Mouse (Mus musculus): ENCODE results near the gene Gins3. TPM values are rescaled to one million over a fixed set of nuclear protein-coding genes. Genes with fewer than 3 reads are reported as not detected.

Gene Gins3
- polyA plus RNA-seq, 1 experiment, result 1.3 TPM

GRCm38 (mm10) chr8:95648251-95648650, 15.0 kb downstream of the Gins3 start:
- no peaks in the 10 kb centered on the region for H3K4me1 ChIP-seq (ENCODE audit: control insufficient read depth, insufficient read depth, low read length)
- H3K27ac ChIP-seq (ENCODE audit: control insufficient read depth, insufficient read depth, low read depth, low read length), result no peak overlapping the region
- H3K4me3 ChIP-seq (ENCODE audit: control insufficient read depth, low read depth, low read length), result no peak overlapping the region
- H3K36me3 ChIP-seq (ENCODE audit: control insufficient read depth, insufficient read depth, low read length), result no peaks in the 10 kb centered on the region
- H3K27me3 ChIP-seq (ENCODE audit: control insufficient read depth, insufficient read depth, low read length), result no peaks in the 10 kb centered on the region
- TF ChIP-seq POLR2A (IDR thresholded peaks at IDR 0.05; ENCODE audit: control insufficient read depth, low read depth, low read length), result no peak
- no peak for TF ChIP-seq CTCF (IDR thresholded peaks at IDR 0.05; ENCODE audit: control insufficient read depth, insufficient read depth, insufficient replicate concordance, low read depth, low read length)

DNA sequence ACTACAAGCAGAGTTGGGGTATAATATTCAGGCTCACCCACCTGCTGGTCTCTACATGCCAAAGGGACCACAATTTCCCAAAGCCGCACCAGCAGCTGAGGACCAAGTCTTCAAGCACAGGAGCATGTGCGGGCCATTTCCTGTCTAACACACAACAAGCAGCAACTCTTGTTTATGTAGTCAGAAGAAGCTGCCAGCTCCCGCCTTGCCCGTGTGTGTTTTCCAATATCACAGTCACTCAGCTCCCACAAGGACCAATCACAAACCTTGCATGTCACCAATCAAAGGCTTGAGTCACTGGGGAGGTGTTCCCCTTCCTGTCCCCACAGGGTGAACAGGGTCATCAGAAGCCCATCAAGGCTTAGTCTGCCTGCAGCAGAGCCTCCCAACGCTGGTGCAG, 20.1 kb downstream of the Gins3 start:
- H3K36me3 ChIP-seq (ENCODE audit: control insufficient read depth, insufficient read depth, low read length), result no peaks in the 10 kb centered on the region
- H3K4me3 ChIP-seq (ENCODE audit: control insufficient read depth, low read depth, low read length), result no peak overlapping the region
- no peaks in the 10 kb centered on the region for H3K4me1 ChIP-seq (ENCODE audit: control insufficient read depth, insufficient read depth, low read length)
- TF ChIP-seq POLR2A (IDR thresholded peaks at IDR 0.05; ENCODE audit: control insufficient read depth, low read depth, low read length) (no peak), CTCF (IDR thresholded peaks at IDR 0.05; ENCODE audit: control insufficient read depth, insufficient read depth, insufficient replicate concordance, low read depth, low read length) (no peak)
- H3K27me3 ChIP-seq (ENCODE audit: control insufficient read depth, insufficient read depth, low read length), result no peaks in the 10 kb centered on the region
- H3K27ac ChIP-seq (ENCODE audit: control insufficient read depth, insufficient read depth, low read depth, low read length), result no peak overlapping the region

GRCm38 (mm10) chr8:95655831-95656230, 22.6 kb downstream of the Gins3 start:
- TF ChIP-seq POLR2A (IDR thresholded peaks at IDR 0.05; ENCODE audit: control insufficient read depth, low read depth, low read length), result no peak
- no peak for TF ChIP-seq CTCF (IDR thresholded peaks at IDR 0.05; ENCODE audit: control insufficient read depth, insufficient read depth, insufficient replicate concordance, low read depth, low read length)
- H3K27ac ChIP-seq (ENCODE audit: control insufficient read depth, insufficient read depth, low read depth, low read length), result no peak overlapping the region
- H3K4me1 ChIP-seq (ENCODE audit: control insufficient read depth, insufficient read depth, low read length), result peaks cover 2% of the 10 kb centered on the region; the same call in 1 of the 2 replicates
- no peak overlapping the region for H3K4me3 ChIP-seq (ENCODE audit: control insufficient read depth, low read depth, low read length)
- no peaks in the 10 kb centered on the region for H3K27me3 ChIP-seq (ENCODE audit: control insufficient read depth, insufficient read depth, low read length)
- H3K36me3 ChIP-seq (ENCODE audit: control insufficient read depth, insufficient read depth, low read length), result no peaks in the 10 kb centered on the region

GRCm38 (mm10) chr8:95656316-95657002, 23.2 kb downstream of the Gins3 start:
- peaks cover 2% of the 10 kb centered on the region; the same call in 1 of the 2 replicates for H3K4me1 ChIP-seq (ENCODE audit: control insufficient read depth, insufficient read depth, low read length)
- no peak overlapping the region for H3K4me3 ChIP-seq (ENCODE audit: control insufficient read depth, low read depth, low read length)
- H3K27ac ChIP-seq (ENCODE audit: control insufficient read depth, insufficient read depth, low read depth, low read length), result no peak overlapping the region
- H3K27me3 ChIP-seq (ENCODE audit: control insufficient read depth, insufficient read depth, low read length), result no peaks in the 10 kb centered on the region
- H3K36me3 ChIP-seq (ENCODE audit: control insufficient read depth, insufficient read depth, low read length), result no peaks in the 10 kb centered on the region
- no peak for TF ChIP-seq POLR2A (IDR thresholded peaks at IDR 0.05; ENCODE audit: control insufficient read depth, low read depth, low read length)
- no peak for TF ChIP-seq CTCF (IDR thresholded peaks at IDR 0.05; ENCODE audit: control insufficient read depth, insufficient read depth, insufficient replicate concordance, low read depth, low read length)

DNA sequence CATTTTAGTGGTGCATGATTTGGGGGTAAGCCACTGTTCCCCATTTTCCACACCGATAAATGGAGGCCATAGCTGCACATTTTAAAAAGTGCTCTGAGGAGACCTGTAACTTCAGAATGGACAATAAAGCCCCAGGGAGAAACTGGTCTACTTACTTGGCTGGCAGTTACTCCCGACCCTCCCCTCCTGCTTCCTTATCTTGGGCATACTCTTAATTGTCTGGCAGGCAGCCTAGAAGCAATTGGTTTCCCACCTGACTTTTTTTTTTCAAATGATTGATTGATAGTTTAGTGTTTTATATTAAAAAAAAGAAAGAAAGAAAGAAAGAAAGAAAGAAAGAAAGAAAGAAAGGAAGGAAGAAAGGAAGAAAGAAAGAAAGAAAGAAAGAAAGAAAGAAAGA, 24.3 kb downstream of the Gins3 start:
- no peak overlapping the region for H3K27ac ChIP-seq (ENCODE audit: control insufficient read depth, insufficient read depth, low read depth, low read length)
- TF ChIP-seq CTCF (IDR thresholded peaks at IDR 0.05; ENCODE audit: control insufficient read depth, insufficient read depth, insufficient replicate concordance, low read depth, low read length), result no peak
- no peak for TF ChIP-seq POLR2A (IDR thresholded peaks at IDR 0.05; ENCODE audit: control insufficient read depth, low read depth, low read length)
- peaks cover 2% of the 10 kb centered on the region; the same call in 1 of the 2 replicates for H3K4me1 ChIP-seq (ENCODE audit: control insufficient read depth, insufficient read depth, low read length)
- no peaks in the 10 kb centered on the region for H3K36me3 ChIP-seq (ENCODE audit: control insufficient read depth, insufficient read depth, low read length)
- no peak overlapping the region for H3K4me3 ChIP-seq (ENCODE audit: control insufficient read depth, low read depth, low read length)
- H3K27me3 ChIP-seq (ENCODE audit: control insufficient read depth, insufficient read depth, low read length), result no peaks in the 10 kb centered on the region

DNA sequence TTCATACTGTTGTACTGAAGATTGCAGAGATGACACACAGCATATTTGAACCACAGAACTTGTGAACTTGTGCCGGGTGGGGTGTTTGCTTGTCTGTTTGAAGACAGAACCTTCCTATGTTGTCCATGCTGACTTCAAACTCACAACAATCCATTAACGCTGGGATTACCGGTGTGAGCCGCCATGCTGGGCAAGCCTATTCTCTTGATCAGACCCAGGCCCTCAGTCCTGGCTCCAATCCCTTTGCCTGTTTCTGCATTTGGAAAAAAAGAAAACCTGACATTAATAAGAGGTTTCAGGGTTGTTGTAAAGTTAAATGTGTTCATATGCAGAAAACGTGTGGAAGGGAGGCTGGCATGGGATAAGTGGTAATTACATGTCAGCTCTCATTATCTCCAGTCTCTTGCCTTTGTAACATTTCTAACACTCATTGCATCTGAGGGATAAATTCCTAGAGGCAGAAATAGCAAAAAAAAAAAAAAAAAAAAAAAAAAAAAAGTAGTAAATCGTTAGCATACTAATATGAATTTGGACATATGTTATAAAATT, 27.2 kb downstream of the Gins3 start:
- TF ChIP-seq POLR2A (IDR thresholded peaks at IDR 0.05; ENCODE audit: control insufficient read depth, low read depth, low read length) (no peak), CTCF (IDR thresholded peaks at IDR 0.05; ENCODE audit: control insufficient read depth, insufficient read depth, insufficient replicate concordance, low read depth, low read length) (no peak)
- Histone ChIP-seq H3K36me3 (ENCODE audit: control insufficient read depth, insufficient read depth, low read length) (no peaks in the 10 kb centered on the region), H3K4me1 (ENCODE audit: control insufficient read depth, insufficient read depth, low read length) (peaks cover 2% of the 10 kb centered on the region; the same call in 1 of the 2 replicates), H3K27ac (ENCODE audit: control insufficient read depth, insufficient read depth, low read depth, low read length) (no peak overlapping the region), H3K27me3 (ENCODE audit: control insufficient read depth, insufficient read depth, low read length) (no peaks in the 10 kb centered on the region), H3K4me3 (ENCODE audit: control insufficient read depth, low read depth, low read length) (no peak overlapping the region)

DNA sequence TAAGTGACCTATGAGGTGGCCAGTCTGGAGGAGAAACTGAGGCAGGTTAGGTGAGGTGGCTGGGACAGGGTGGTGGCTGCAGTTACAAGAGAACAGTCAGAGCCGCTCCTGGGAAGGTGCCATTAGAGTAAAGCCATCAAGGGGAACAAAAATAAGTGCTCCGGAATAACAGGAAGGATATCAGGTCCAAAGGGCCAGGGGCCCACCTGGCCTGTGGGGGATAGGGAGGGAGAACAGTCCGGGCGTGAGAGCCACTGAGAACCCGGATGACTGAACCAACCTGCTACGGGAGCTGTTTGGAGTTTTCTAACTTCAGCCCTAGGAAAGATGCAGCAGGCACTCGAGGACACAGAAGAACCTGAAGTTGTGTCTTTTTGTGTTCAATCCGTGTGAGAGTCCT, 27.8 kb downstream of the Gins3 start:
- TF ChIP-seq CTCF (IDR thresholded peaks at IDR 0.05; ENCODE audit: control insufficient read depth, insufficient read depth, insufficient replicate concordance, low read depth, low read length) (no peak), POLR2A (IDR thresholded peaks at IDR 0.05; ENCODE audit: control insufficient read depth, low read depth, low read length) (no peak)
- no peak overlapping the region for H3K27ac ChIP-seq (ENCODE audit: control insufficient read depth, insufficient read depth, low read depth, low read length)
- no peaks in the 10 kb centered on the region for H3K27me3 ChIP-seq (ENCODE audit: control insufficient read depth, insufficient read depth, low read length)
- H3K36me3 ChIP-seq (ENCODE audit: control insufficient read depth, insufficient read depth, low read length), result no peaks in the 10 kb centered on the region
- H3K4me3 ChIP-seq (ENCODE audit: control insufficient read depth, low read depth, low read length), result no peak overlapping the region
- H3K4me1 ChIP-seq (ENCODE audit: control insufficient read depth, insufficient read depth, low read length), result peaks cover 2% of the 10 kb centered on the region; the same call in 1 of the 2 replicates
